Mouse (Mus musculus): ENCODE results near the gene Grhl3. TPM values are rescaled to one million over a fixed set of nuclear protein-coding genes. Genes with fewer than 3 reads are reported as not detected.

Gene Grhl3
- total and polyA plus RNA-seq, 3 experiments, result not detected

GRCm38 (mm10) chr4:135565400-135565799 lies 8.0 kb downstream of the Grhl3 start:
- H3K4me1 ChIP-seq (ENCODE audit: control insufficient read depth in 1 of 2, insufficient read depth in 2 of 2), result peaks cover 8 to 26% of the 10 kb centered on the region in 2 experiments
- H3K79me2 ChIP-seq (replicated peaks; ENCODE audit: control insufficient read depth, extremely low read depth, insufficient read depth, poor library complexity, severe bottlenecking), result no peaks in the 10 kb centered on the region
- no peak overlapping the region for H3K4me3 ChIP-seq (replicated peaks in 1 of 3; ENCODE audit: low read depth in 2 of 3, low read length in 2 of 3, poor library complexity in 1 of 3)
- dilution Hi-C loops (cut with MboI; ENCODE audit: extremely low pct_ligation_motif_present, extremely low pct_unique_long_range_greater_than_20kb, low sequenced_read_pairs), result no loop called here
- no peak for TF ChIP-seq TBP (conservative IDR thresholded peaks at IDR 0.05; ENCODE audit: low read depth, low read length)
- no peak for TF ChIP-seq POLR2A (IDR thresholded peaks at IDR 0.05; ENCODE audit: low read depth, low read length)
- DNase-seq (ENCODE audit: extremely low read depth), result no peak
- no peak overlapping the region for H3K27ac ChIP-seq (ENCODE audit: insufficient read depth, low read depth)
- no peak overlapping the region for H3K9ac ChIP-seq (ENCODE audit: insufficient read depth, low read depth)
- in situ Hi-C loops (cut with MboI; ENCODE audit: low pct_ligation_motif_present, low pct_unique_long_range_greater_than_20kb, low sequenced_read_pairs), result no loop called here
- peaks cover 89% of the 10 kb centered on the region for H3K27me3 ChIP-seq (replicated peaks)
- no peaks in the 10 kb centered on the region for H3K36me3 ChIP-seq (replicated peaks in 1 of 2; ENCODE audit: control insufficient read depth in 1 of 2, insufficient read depth in 1 of 2, low read length in 1 of 2)
- no peaks in the 10 kb centered on the region for H3K9me3 ChIP-seq (replicated peaks; ENCODE audit: low read length)
- no peak overlapping the region for H3K4me2 ChIP-seq (ENCODE audit: insufficient read depth, low read depth, poor library complexity, severe bottlenecking)

DNA sequence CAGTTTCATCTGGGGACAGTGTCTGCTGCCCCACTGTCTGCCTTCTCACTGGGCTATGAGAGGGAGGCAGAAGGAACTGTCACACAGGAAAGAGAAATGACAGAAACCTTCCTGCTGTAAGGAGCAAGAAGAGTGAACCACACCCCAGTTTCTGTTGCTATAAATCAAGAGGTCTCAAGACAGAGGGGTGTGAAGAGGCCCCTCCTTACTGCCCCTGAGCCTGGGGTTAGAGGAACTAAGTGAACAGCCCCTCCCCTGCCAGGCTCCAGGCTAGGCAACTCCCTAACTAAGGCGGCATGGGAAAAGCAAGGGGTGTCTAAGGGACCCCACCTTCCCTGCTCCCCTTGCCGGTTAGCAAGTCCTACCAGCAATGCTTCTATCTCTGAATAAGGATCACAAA lies 9.6 kb downstream of the Grhl3 start:
- no peak for DNase-seq (ENCODE audit: extremely low read depth)
- TF ChIP-seq TBP (conservative IDR thresholded peaks at IDR 0.05; ENCODE audit: low read depth, low read length), result no peak
- no peak for TF ChIP-seq CHD1 (IDR thresholded peaks at IDR 0.05; ENCODE audit: low read depth, low read length)
- TF ChIP-seq GABPA (IDR thresholded peaks at IDR 0.05; ENCODE audit: insufficient replicate concordance, low read depth, low read length), result no peak
- TF ChIP-seq USF1 (IDR thresholded peaks at IDR 0.05; ENCODE audit: low read depth, low read length), result no peak
- TF ChIP-seq SIN3A (IDR thresholded peaks at IDR 0.05; ENCODE audit: low read length), result no peak
- no peak for TF ChIP-seq CTCF (conservative IDR thresholded peaks at IDR 0.05 in 1 of 2, IDR thresholded peaks at IDR 0.05 in 1 of 2; ENCODE audit: low read depth in 2 of 2, low read length in 2 of 2)
- TF ChIP-seq HCFC1 (IDR thresholded peaks at IDR 0.05; ENCODE audit: low read depth, low read length), result no peak
- TF ChIP-seq PAX5 (IDR thresholded peaks at IDR 0.05; ENCODE audit: low read length), result no peak
- TF ChIP-seq MAFK (IDR thresholded peaks at IDR 0.05; ENCODE audit: insufficient replicate concordance, low read length), result no peak
- no peak for TF ChIP-seq SMC3 (IDR thresholded peaks at IDR 0.05; ENCODE audit: low read depth, low read length)
- no peak for TF ChIP-seq MYC (IDR thresholded peaks at IDR 0.05; ENCODE audit: low read depth, low read length)
- Histone ChIP-seq H3K27me3 (replicated peaks) (peaks cover 82% of the 10 kb centered on the region), H3K9ac (ENCODE audit: insufficient read depth, low read depth) (no peak overlapping the region), H3K79me2 (replicated peaks; ENCODE audit: control insufficient read depth, extremely low read depth, insufficient read depth, poor library complexity, severe bottlenecking) (no peaks in the 10 kb centered on the region), H3K4me3 (replicated peaks in 1 of 3; ENCODE audit: low read depth in 2 of 3, low read length in 2 of 3, poor library complexity in 1 of 3) (no peak overlapping the region), H3K27ac (ENCODE audit: insufficient read depth, low read depth) (no peak overlapping the region), H3K36me3 (replicated peaks in 1 of 2; ENCODE audit: control insufficient read depth in 1 of 2, insufficient read depth in 1 of 2, low read length in 1 of 2) (no peaks in the 10 kb centered on the region), H3K4me1 (ENCODE audit: control insufficient read depth in 1 of 2, insufficient read depth in 2 of 2) (peaks cover 2 to 10% of the 10 kb centered on the region in 2 experiments), H3K9me3 (replicated peaks; ENCODE audit: low read length) (no peaks in the 10 kb centered on the region), H3K4me2 (ENCODE audit: insufficient read depth, low read depth, poor library complexity, severe bottlenecking) (no peak overlapping the region)
- dilution Hi-C loops (cut with MboI; ENCODE audit: extremely low pct_ligation_motif_present, extremely low pct_unique_long_range_greater_than_20kb, low sequenced_read_pairs), result no loop called here
- in situ Hi-C loops (cut with MboI; ENCODE audit: low pct_ligation_motif_present, low pct_unique_long_range_greater_than_20kb, low sequenced_read_pairs), result no loop called here

DNA sequence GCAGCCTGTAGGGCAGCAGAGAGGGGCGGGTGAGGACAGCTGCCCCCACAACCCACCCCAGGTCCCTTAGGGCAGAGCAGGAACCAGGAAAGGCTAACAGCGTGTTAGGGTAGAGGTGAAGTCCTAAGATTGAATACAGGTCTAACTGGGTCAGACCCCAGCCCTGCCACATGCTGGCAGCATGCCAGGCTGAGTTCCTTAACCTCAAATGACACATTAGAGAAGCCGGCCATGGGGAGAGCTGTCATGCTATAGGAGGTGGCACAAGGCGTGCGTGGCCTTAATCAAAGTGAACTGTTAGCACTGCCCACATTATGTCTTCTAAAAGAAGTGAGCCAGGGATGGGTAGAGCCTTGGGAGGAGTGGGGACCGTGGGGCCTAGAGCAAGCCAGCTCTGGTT lies 24.1 kb downstream of the Grhl3 start:
- Histone ChIP-seq H3K27ac (ENCODE audit: insufficient read depth, low read depth) (no peak overlapping the region), H3K79me2 (replicated peaks; ENCODE audit: control insufficient read depth, extremely low read depth, insufficient read depth, poor library complexity, severe bottlenecking) (no peaks in the 10 kb centered on the region), H3K4me1 (ENCODE audit: control insufficient read depth in 1 of 2, insufficient read depth in 2 of 2) (peaks cover 3 to 22% of the 10 kb centered on the region in 2 experiments; a peak in 3 of 4 replicates), H3K27me3 (replicated peaks) (peaks cover 36% of the 10 kb centered on the region), H3K9me3 (replicated peaks; ENCODE audit: low read length) (no peaks in the 10 kb centered on the region), H3K9ac (ENCODE audit: insufficient read depth, low read depth) (no peak overlapping the region), H3K4me2 (ENCODE audit: insufficient read depth, low read depth, poor library complexity, severe bottlenecking) (no peak overlapping the region), H3K4me3 (replicated peaks in 1 of 3; ENCODE audit: low read depth in 2 of 3, low read length in 2 of 3, poor library complexity in 1 of 3) (no peak overlapping the region), H3K36me3 (replicated peaks in 1 of 2; ENCODE audit: control insufficient read depth in 1 of 2, insufficient read depth in 1 of 2, low read length in 1 of 2) (no peaks in the 10 kb centered on the region)
- TF ChIP-seq UBTF (IDR thresholded peaks at IDR 0.05; ENCODE audit: low read depth, low read length), result no peak
- no peak for TF ChIP-seq CHD1 (IDR thresholded peaks at IDR 0.05; ENCODE audit: low read depth, low read length)
- TF ChIP-seq IRF4 (IDR thresholded peaks at IDR 0.05; ENCODE audit: low read depth, low read length), result no peak
- TF ChIP-seq POLR2AphosphoS2 (IDR thresholded peaks at IDR 0.05; ENCODE audit: low read depth, low read length), result no peak
- TF ChIP-seq ZC3H11A (IDR thresholded peaks at IDR 0.05; ENCODE audit: low read depth, low read length), result no peak
- in situ Hi-C loops (cut with MboI; ENCODE audit: low pct_ligation_motif_present, low pct_unique_long_range_greater_than_20kb, low sequenced_read_pairs) (no loop called here), dilution Hi-C loops (cut with MboI; ENCODE audit: extremely low pct_ligation_motif_present, extremely low pct_unique_long_range_greater_than_20kb, low sequenced_read_pairs) (no loop called here)
- DNase-seq (ENCODE audit: extremely low read depth), result no peak
